Mouse (Mus musculus) ES-Bruce4 (cell line): ENCODE measurements around the gene Fam76b.

Experiments used
- CTCF ChIP-seq: IDR thresholded peaks from one replicate; pipeline ENCODE4 v1.8.1; 2011; ENCODE audit warnings: low read depth, low read length
- EP300 ChIP-seq: IDR thresholded peaks from 2 replicates; pipeline ENCODE4 v1.6.1; 2011; ENCODE audit warnings: low read depth, low read length; ENCODE audit not compliant: insufficient read depth
- POLR2A ChIP-seq: IDR thresholded peaks from one replicate; pipeline ENCODE4 v1.8.1; 2011; ENCODE audit warnings: low read length; ENCODE audit not compliant: insufficient read depth

GRCm38 (mm10) chr9:13890171-13890570 lies 62.7 kb downstream of the Fam76b start:
- no peak for TF ChIP-seq CTCF
- no peak for TF ChIP-seq POLR2A
- TF ChIP-seq EP300: no peak
